Mouse (Mus musculus): Measurements from ENCODE around the gene Fxyd1.

The Fxyd1 gene

GRCm38 (mm10) chr7:31077885-31078445, 21.0 kb upstream of the Fxyd1 start:
- DNase-seq (ENCODE audit: low spot score in 2 of 2): no peak

GRCm38 (mm10) chr7:31077470-31077869, 20.5 kb upstream of the Fxyd1 start:
- DNase-seq (ENCODE audit: low spot score in 2 of 2): no peak

GRCm38 (mm10) chr7:31076492-31076891, 19.5 kb upstream of the Fxyd1 start, which contains the start of gene Fxyd3:
TSS of gene Fxyd3 (minus strand) at chr7:31076704.
- no peak for DNase-seq (ENCODE audit: low spot score in 2 of 2)

GRCm38 (mm10) chr7:31074713-31075069, 17.7 kb upstream of the Fxyd1 start:
- no peak for DNase-seq (ENCODE audit: low spot score in 2 of 2)

- no peak for DNase-seq (ENCODE audit: low spot score in 2 of 2)
These were observed 17.2 kb upstream of the Fxyd1 start for GRCm38 (mm10) chr7:31074061-31074712.

- no peak for DNase-seq (ENCODE audit: low spot score in 2 of 2)
These were observed 16.5 kb upstream of the Fxyd1 start for GRCm38 (mm10) chr7:31073546-31073945.

- no peak for DNase-seq (ENCODE audit: low spot score in 2 of 2)
These were observed 15.3 kb upstream of the Fxyd1 start for GRCm38 (mm10) chr7:31072326-31072725.

- DNase-seq (ENCODE audit: low spot score in 2 of 2): no peak
These were observed 13.3 kb upstream of the Fxyd1 start for GRCm38 (mm10) chr7:31070324-31070723.

GRCm38 (mm10) chr7:31069491-31069890, 12.5 kb upstream of the Fxyd1 start:
- no peak for DNase-seq (ENCODE audit: low spot score in 2 of 2)

- no peak for DNase-seq (ENCODE audit: low spot score in 2 of 2)
These were observed 10.8 kb upstream of the Fxyd1 start for GRCm38 (mm10) chr7:31067836-31068235.

- no peak for DNase-seq (ENCODE audit: low spot score in 2 of 2)
These were observed 6.1 kb upstream of the Fxyd1 start for GRCm38 (mm10) chr7:31063074-31063560.

GRCm38 (mm10) chr7:31060621-31061010, 3.6 kb upstream of the Fxyd1 start:
- no peak for DNase-seq (ENCODE audit: low spot score in 2 of 2)

- DNase-seq (ENCODE audit: low spot score in 2 of 2): no peak
These were observed 3.1 kb upstream of the Fxyd1 start for GRCm38 (mm10) chr7:31059919-31060620.

- peak; percentile 73 to 74 for DNase-seq (ENCODE audit: low spot score in 2 of 2)
These were observed 2.1 kb upstream of the Fxyd1 start, which contains the start of gene Lgi4 for GRCm38 (mm10) chr7:31059108-31059507. TSS of gene Lgi4 (plus strand) at chr7:31059342.

GRCm38 (mm10) chr7:31058211-31058610, 1.2 kb upstream of the Fxyd1 start:
- DNase-seq (ENCODE audit: low spot score in 2 of 2): no peak

GRCm38 (mm10) chr7:31057730-31058129, 731 bp upstream of the Fxyd1 start:
- no peak for DNase-seq (ENCODE audit: low spot score in 2 of 2)

- no peak for DNase-seq (ENCODE audit: low spot score in 2 of 2)
These were observed 551 bp downstream of the Fxyd1 start for GRCm38 (mm10) chr7:31056448-31056847.

- no peak for DNase-seq (ENCODE audit: low spot score in 2 of 2)
These were observed 1.1 kb downstream of the Fxyd1 start for GRCm38 (mm10) chr7:31055883-31056282.

- DNase-seq (ENCODE audit: low spot score in 2 of 2): no peak
These were observed 1.6 kb downstream of the Fxyd1 start for GRCm38 (mm10) chr7:31055354-31055824.

- DNase-seq (ENCODE audit: low spot score in 2 of 2): no peak
These were observed 2.2 kb downstream of the Fxyd1 start for GRCm38 (mm10) chr7:31054661-31055320.

- no peak for DNase-seq (ENCODE audit: low spot score in 2 of 2)
These were observed 3.0 kb downstream of the Fxyd1 start for GRCm38 (mm10) chr7:31053882-31054447.
